Mouse (Mus musculus) cerebellum, postnatal 36 days (tissue): ENCODE measurements around the gene Sox5.
"Not testable (repeated sequence)": the region's sequence is repeated elsewhere in the genome, so short reads cannot be mapped to it uniquely, and the experiment has no call there.

Experiments used
- DNase-seq, 2 experiments: peaks; one replicate each; pipeline ENCODE4 v3.0.0; 2021 to 2022; ENCODE audit warnings: mixed read lengths in 2 of 2

Sox5 gene

GRCm38 (mm10) chr6:144319717-144320116 lies 462.1 kb downstream of the Sox5 start:
- peak; percentile 19 to 35 for DNase-seq

- no peak for DNase-seq
These were observed 468.7 kb downstream of the Sox5 start for GRCm38 (mm10) chr6:144312781-144313754.

- no peak for DNase-seq
These were observed 469.4 kb downstream of the Sox5 start for GRCm38 (mm10) chr6:144312282-144312780.

- DNase-seq: no peak
These were observed 470.0 kb downstream of the Sox5 start for GRCm38 (mm10) chr6:144311754-144312153.

GRCm38 (mm10) chr6:144309171-144309570 lies 472.6 kb downstream of the Sox5 start:
- no peak for DNase-seq

GRCm38 (mm10) chr6:144307551-144308149 lies 474.1 kb downstream of the Sox5 start:
- DNase-seq: no peak

GRCm38 (mm10) chr6:144302823-144303222 lies 479.0 kb downstream of the Sox5 start:
- no peak for DNase-seq

GRCm38 (mm10) chr6:144301082-144301481 lies 480.7 kb downstream of the Sox5 start:
- no peak for DNase-seq

- DNase-seq: no peak
These were observed 482.3 kb downstream of the Sox5 start for GRCm38 (mm10) chr6:144299503-144299858.

GRCm38 (mm10) chr6:144298641-144299502 lies 482.9 kb downstream of the Sox5 start:
- no peak for DNase-seq

GRCm38 (mm10) chr6:144297846-144298245 lies 483.9 kb downstream of the Sox5 start:
- no peak for DNase-seq

GRCm38 (mm10) chr6:144297131-144297530 lies 484.6 kb downstream of the Sox5 start:
- no peak for DNase-seq

- no peak for DNase-seq
These were observed 490.3 kb downstream of the Sox5 start for GRCm38 (mm10) chr6:144291526-144291925.

GRCm38 (mm10) chr6:144286122-144286521 lies 495.7 kb downstream of the Sox5 start:
- peak; percentile 16 to 17 for DNase-seq

GRCm38 (mm10) chr6:144283191-144283590 lies 498.6 kb downstream of the Sox5 start:
- no peak for DNase-seq

- DNase-seq: peak; percentile 73 to 74
These were observed 499.0 kb downstream of the Sox5 start for GRCm38 (mm10) chr6:144282756-144283155.

GRCm38 (mm10) chr6:144281661-144282060 lies 500.1 kb downstream of the Sox5 start:
- no peak for DNase-seq

GRCm38 (mm10) chr6:144278505-144279053 lies 503.2 kb downstream of the Sox5 start:
- DNase-seq: no peak

GRCm38 (mm10) chr6:144273425-144273824 lies 508.4 kb downstream of the Sox5 start:
- not testable (repeated sequence) for DNase-seq

- DNase-seq: no peak
These were observed 510.5 kb downstream of the Sox5 start for GRCm38 (mm10) chr6:144271326-144271725.

GRCm38 (mm10) chr6:144270306-144270705 lies 511.5 kb downstream of the Sox5 start:
- DNase-seq: no peak

- no peak for DNase-seq
These were observed 512.1 kb downstream of the Sox5 start for GRCm38 (mm10) chr6:144269666-144270065.

- no peak for DNase-seq
These were observed 516.0 kb downstream of the Sox5 start for GRCm38 (mm10) chr6:144265752-144266151.
